Mouse (Mus musculus): ENCODE data around the gene Ces3a.
"Not testable (repeated sequence)": the region's sequence is repeated elsewhere in the genome, so short reads cannot be mapped to it uniquely, and the experiment has no call there.

Ces3a gene

GRCm38 (mm10) chr8:105093992-105094391, 45.6 kb downstream of the Ces3a start:
- in situ Hi-C loops (cut with MseI, MboI) = no loop called here

- in situ Hi-C loops (cut with MseI, MboI) = not testable (repeated sequence)
Observed at GRCm38 (mm10) chr8:105102101-105102785, 53.8 kb downstream of the Ces3a start.

GRCm38 (mm10) chr8:105103701-105104100, 55.3 kb downstream of the Ces3a start:
- in situ Hi-C loops (cut with MseI, MboI) = not testable (repeated sequence)

- in situ Hi-C loops (cut with MseI, MboI) = no loop called here
Observed at GRCm38 (mm10) chr8:105104220-105104619, 55.8 kb downstream of the Ces3a start.
